Mouse (Mus musculus) thymus, adult 2 months (tissue): ENCODE measurements around the gene Fto.

Source experiments
- CTCF ChIP-seq: fragments of 200-500 bp; IDR thresholded peaks from 2 replicates; pipeline ENCODE4 v1.5.1; 2012; ENCODE audit warnings: mild to moderate bottlenecking, control low read depth, low read length, moderate library complexity, borderline replicate concordance; ENCODE audit not compliant: control insufficient read depth, poor library complexity, insufficient read depth; ENCODE audit errors: extremely low read depth
- POLR2A ChIP-seq: fragments of 200-500 bp; IDR thresholded peaks from 2 replicates; pipeline ENCODE4 v1.6.1; 2012; ENCODE audit warnings: mild to moderate bottlenecking, low read length, control low read depth, moderate library complexity; ENCODE audit not compliant: control insufficient read depth, poor library complexity, insufficient read depth; ENCODE audit errors: extremely low read depth

- TF ChIP-seq CTCF (no peak), POLR2A (no peak)
These were observed 39.7 kb downstream of the Fto start for GRCm38 (mm10) chr8:91353062-91353461.
